Mouse (Mus musculus) C2C12 (cell line): ENCODE measurements around the gene Olfr530.

ENCODE experiments used
- CTCF ChIP-seq: IDR thresholded peaks from one replicate; pipeline ENCODE4 v1.5.1; 2011; ENCODE audit not compliant: control insufficient read depth, insufficient read depth, insufficient read length
- FOSL1 ChIP-seq: IDR thresholded peaks from one replicate; pipeline ENCODE4 v1.8.0; 2011; ENCODE audit warnings: mild to moderate bottlenecking, low read length; ENCODE audit not compliant: poor library complexity, insufficient read depth, severe bottlenecking
- MAX ChIP-seq: IDR thresholded peaks from one replicate; pipeline ENCODE4 v1.6.1; 2011; ENCODE audit warnings: mild to moderate bottlenecking, control low read depth
- MYOD1 ChIP-seq: IDR thresholded peaks from one replicate; pipeline ENCODE4 v1.6.1; 2011; ENCODE audit warnings: low read depth; ENCODE audit not compliant: control insufficient read depth, insufficient read length
- MYOG ChIP-seq: IDR thresholded peaks from one replicate; pipeline ENCODE4 v1.6.1; 2011; ENCODE audit not compliant: control insufficient read depth, insufficient read length; ENCODE audit errors: extremely low read depth
- USF1 ChIP-seq: IDR thresholded peaks from one replicate; pipeline ENCODE4 v1.6.1; 2011; ENCODE audit warnings: low read depth, mild to moderate bottlenecking, control low read depth, moderate library complexity

DNA sequence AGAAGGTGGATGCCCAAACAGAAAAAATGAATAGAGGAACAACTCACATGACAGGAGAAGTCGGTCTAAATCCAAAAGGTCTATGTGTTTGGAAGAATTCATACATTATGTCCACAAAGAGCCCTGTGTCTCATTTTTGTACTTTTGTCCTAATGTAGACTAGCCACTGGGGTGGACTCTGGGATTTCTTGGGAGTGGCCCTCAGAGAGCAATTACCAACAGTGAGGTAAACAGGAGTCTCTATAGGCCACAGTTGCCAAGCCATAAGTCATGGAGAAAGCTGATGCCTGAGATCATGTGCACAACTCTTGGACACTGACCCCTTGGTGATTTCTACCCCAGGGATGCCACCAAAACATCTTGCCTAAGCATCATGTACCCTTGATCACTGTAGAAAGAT lies 45.4 kb upstream of the Olfr530 start, which contains the start of gene Olfr532:
- TF ChIP-seq CTCF (no peak), USF1 (no peak), MYOG (no peak), MAX (no peak), MYOD1 (no peak), FOSL1 (no peak)
